Mouse (Mus musculus) liver, adult 2 months (tissue): ENCODE data around the gene Cav1.

Experiments
- CTCF ChIP-seq: fragments of 200-500 bp; IDR thresholded peaks from 2 replicates; pipeline ENCODE4 v1.5.1; 2011; ENCODE audit warnings: low read depth, low read length, control low read depth
- POLR2A ChIP-seq: fragments of 200-500 bp; IDR thresholded peaks from 2 replicates; pipeline ENCODE4 v1.6.1; 2011; ENCODE audit warnings: low read length, control low read depth; ENCODE audit not compliant: insufficient read depth; ENCODE audit errors: extremely low read depth

DNA sequence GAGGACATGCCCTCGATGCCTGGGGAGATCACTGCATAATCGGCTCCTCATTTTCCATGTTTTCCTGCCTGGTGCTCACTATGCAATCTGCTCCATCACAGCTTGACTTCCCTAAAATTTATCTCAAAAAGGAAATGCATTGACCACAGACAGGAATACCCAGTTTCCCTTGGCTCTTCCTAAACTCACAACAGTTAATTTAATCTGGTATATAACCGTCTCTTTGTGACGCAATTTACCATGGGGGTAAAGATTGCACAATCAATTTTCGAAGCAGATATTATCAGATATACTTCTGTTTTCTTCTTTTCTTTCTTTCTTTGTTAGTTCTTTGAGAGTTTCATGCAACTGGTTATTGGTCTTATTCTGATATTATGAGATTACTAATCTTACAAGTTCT, 79.4 kb downstream of the Cav1 start:
- TF ChIP-seq CTCF (no peak), POLR2A (no peak)
